Mouse (Mus musculus): ENCODE data around the gene Cpsf4. TPM values are rescaled to one million over a fixed set of nuclear protein-coding genes. Genes with fewer than 3 reads are reported as not detected.

Cpsf4 gene
- polyA plus RNA-seq, 1 experiment from 2014 or later = 35.9 TPM

GRCm38 (mm10) chr5:145211340-145211739 lies 44.3 kb downstream of the Cpsf4 start:
- no peaks in the 10 kb centered on the region for H3K9me3 ChIP-seq (ENCODE audit: control insufficient read depth, low read length)
- no peaks in the 10 kb centered on the region for H3K4me1 ChIP-seq (ENCODE audit: control insufficient read depth, insufficient read depth, low read length)
- no peak overlapping the region for H3K4me3 ChIP-seq (ENCODE audit: low read depth, low read length)
- no peaks in the 10 kb centered on the region for H3K27me3 ChIP-seq (ENCODE audit: control insufficient read depth, insufficient read depth, low read length)
- H3K36me3 ChIP-seq (ENCODE audit: control insufficient read depth, insufficient read depth, low read length) = peaks cover 8% of the 10 kb centered on the region; the same call in 1 of the 2 replicates
- no peak overlapping the region for H3K27ac ChIP-seq (ENCODE audit: low read depth, low read length)
- DNase-seq (ENCODE audit: low spot score, missing footprints) = no peak
- H3K4me2 ChIP-seq = no peak overlapping the region
- WGBS = 95% methylated on average over 4 of the region's 4 CpGs
- no peak overlapping the region for H3K9ac ChIP-seq (ENCODE audit: low read length)
- ATAC-seq (ENCODE audit: low FRiP score) = no peak

- Histone ChIP-seq H3K9ac (ENCODE audit: low read length) (no peak overlapping the region), H3K4me1 (ENCODE audit: control insufficient read depth, insufficient read depth, low read length) (no peaks in the 10 kb centered on the region), H3K27ac (ENCODE audit: low read depth, low read length) (no peak overlapping the region), H3K27me3 (ENCODE audit: control insufficient read depth, insufficient read depth, low read length) (no peaks in the 10 kb centered on the region), H3K36me3 (ENCODE audit: control insufficient read depth, insufficient read depth, low read length) (peaks cover 8% of the 10 kb centered on the region; the same call in 1 of the 2 replicates), H3K4me2 (no peak overlapping the region), H3K4me3 (ENCODE audit: low read depth, low read length) (no peak overlapping the region), H3K9me3 (ENCODE audit: control insufficient read depth, low read length) (no peaks in the 10 kb centered on the region)
- DNase-seq (ENCODE audit: low spot score, missing footprints) (no peak), ATAC-seq (ENCODE audit: low FRiP score) (no peak)
- WGBS = 92% methylated on average over 4 of the region's 4 CpGs
These were observed 45.2 kb downstream of the Cpsf4 start for GRCm38 (mm10) chr5:145212216-145212615.

GRCm38 (mm10) chr5:145213505-145213904 lies 46.5 kb downstream of the Cpsf4 start:
- H3K27ac ChIP-seq (ENCODE audit: low read depth, low read length) = no peak overlapping the region
- H3K36me3 ChIP-seq (ENCODE audit: control insufficient read depth, insufficient read depth, low read length) = peaks cover 10% of the 10 kb centered on the region
- no peak overlapping the region for H3K4me2 ChIP-seq
- H3K9me3 ChIP-seq (ENCODE audit: control insufficient read depth, low read length) = no peaks in the 10 kb centered on the region
- no peak overlapping the region for H3K9ac ChIP-seq (ENCODE audit: low read length)
- no peaks in the 10 kb centered on the region for H3K27me3 ChIP-seq (ENCODE audit: control insufficient read depth, insufficient read depth, low read length)
- ATAC-seq (ENCODE audit: low FRiP score) (no peak), DNase-seq (ENCODE audit: low spot score, missing footprints) (no peak)
- 92% methylated on average over 3 of the region's 3 CpGs for WGBS
- H3K4me1 ChIP-seq (ENCODE audit: control insufficient read depth, insufficient read depth, low read length) = no peaks in the 10 kb centered on the region
- H3K4me3 ChIP-seq (ENCODE audit: low read depth, low read length) = no peak overlapping the region

- 66% methylated on average over 4 of the region's 4 CpGs for WGBS
- peaks cover 13% of the 10 kb centered on the region for H3K36me3 ChIP-seq (ENCODE audit: control insufficient read depth, insufficient read depth, low read length)
These were observed 47.7 kb downstream of the Cpsf4 start for GRCm38 (mm10) chr5:145214679-145215078.

GRCm38 (mm10) chr5:145217746-145218145 lies 50.7 kb downstream of the Cpsf4 start:
- H3K4me1 ChIP-seq (ENCODE audit: control insufficient read depth, insufficient read depth, low read length) = no peaks in the 10 kb centered on the region
- peaks cover 16% of the 10 kb centered on the region for H3K36me3 ChIP-seq (ENCODE audit: control insufficient read depth, insufficient read depth, low read length)
- H3K4me2 ChIP-seq = no peak overlapping the region
- 90% methylated on average over 6 of the region's 6 CpGs for WGBS
- DNase-seq (ENCODE audit: low spot score, missing footprints) (no peak), ATAC-seq (ENCODE audit: low FRiP score) (no peak)
- no peaks in the 10 kb centered on the region for H3K9me3 ChIP-seq (ENCODE audit: control insufficient read depth, low read length)
- H3K9ac ChIP-seq (ENCODE audit: low read length) = no peak overlapping the region
- H3K27me3 ChIP-seq (ENCODE audit: control insufficient read depth, insufficient read depth, low read length) = no peaks in the 10 kb centered on the region
- no peak overlapping the region for H3K27ac ChIP-seq (ENCODE audit: low read depth, low read length)
- no peak overlapping the region for H3K4me3 ChIP-seq (ENCODE audit: low read depth, low read length)

More at GRCm38 (mm10) chr5:145214679-145215078, 47.7 kb downstream of the Cpsf4 start:
- Histone ChIP-seq H3K9me3 (ENCODE audit: control insufficient read depth, low read length) (no peaks in the 10 kb centered on the region), H3K4me2 (no peak overlapping the region), H3K27me3 (ENCODE audit: control insufficient read depth, insufficient read depth, low read length) (no peaks in the 10 kb centered on the region), H3K27ac (ENCODE audit: low read depth, low read length) (no peak overlapping the region), H3K9ac (ENCODE audit: low read length) (no peak overlapping the region), H3K4me3 (ENCODE audit: low read depth, low read length) (no peak overlapping the region), H3K4me1 (ENCODE audit: control insufficient read depth, insufficient read depth, low read length) (no peaks in the 10 kb centered on the region)
- ATAC-seq (ENCODE audit: low FRiP score) = no peak
- no peak for DNase-seq (ENCODE audit: low spot score, missing footprints)

- H3K36me3 ChIP-seq (ENCODE audit: control insufficient read depth, insufficient read depth, low read length) = peaks cover 16% of the 10 kb centered on the region
- no peaks in the 10 kb centered on the region for H3K4me1 ChIP-seq (ENCODE audit: control insufficient read depth, insufficient read depth, low read length)
These were observed 51.2 kb downstream of the Cpsf4 start for GRCm38 (mm10) chr5:145218206-145218605.

GRCm38 (mm10) chr5:145218671-145219070 lies 51.7 kb downstream of the Cpsf4 start:
- Histone ChIP-seq H3K36me3 (ENCODE audit: control insufficient read depth, insufficient read depth, low read length) (peaks cover 16% of the 10 kb centered on the region), H3K4me1 (ENCODE audit: control insufficient read depth, insufficient read depth, low read length) (no peaks in the 10 kb centered on the region), H3K4me3 (ENCODE audit: low read depth, low read length) (no peak overlapping the region), H3K27ac (ENCODE audit: low read depth, low read length) (no peak overlapping the region), H3K9ac (ENCODE audit: low read length) (no peak overlapping the region), H3K9me3 (ENCODE audit: control insufficient read depth, low read length) (no peaks in the 10 kb centered on the region), H3K4me2 (no peak overlapping the region), H3K27me3 (ENCODE audit: control insufficient read depth, insufficient read depth, low read length) (no peaks in the 10 kb centered on the region)
- DNase-seq (ENCODE audit: low spot score, missing footprints) (no peak), ATAC-seq (ENCODE audit: low FRiP score) (no peak)
- 96% methylated on average over 20 of the region's 20 CpGs for WGBS

More at GRCm38 (mm10) chr5:145218206-145218605, 51.2 kb downstream of the Cpsf4 start:
- ATAC-seq (ENCODE audit: low FRiP score) (no peak), DNase-seq (ENCODE audit: low spot score, missing footprints) (no peak)
- Histone ChIP-seq H3K27me3 (ENCODE audit: control insufficient read depth, insufficient read depth, low read length) (no peaks in the 10 kb centered on the region), H3K27ac (ENCODE audit: low read depth, low read length) (no peak overlapping the region), H3K4me2 (no peak overlapping the region), H3K4me3 (ENCODE audit: low read depth, low read length) (no peak overlapping the region), H3K9ac (ENCODE audit: low read length) (no peak overlapping the region), H3K9me3 (ENCODE audit: control insufficient read depth, low read length) (no peaks in the 10 kb centered on the region)
- 95% methylated on average over 21 of the region's 21 CpGs for WGBS

- no peak overlapping the region for H3K4me3 ChIP-seq (ENCODE audit: low read depth, low read length)
- H3K4me2 ChIP-seq = no peak overlapping the region
- no peak overlapping the region for H3K9ac ChIP-seq (ENCODE audit: low read length)
- no peaks in the 10 kb centered on the region for H3K27me3 ChIP-seq (ENCODE audit: control insufficient read depth, insufficient read depth, low read length)
- WGBS = 93% methylated on average over 8 of the region's 8 CpGs
- H3K4me1 ChIP-seq (ENCODE audit: control insufficient read depth, insufficient read depth, low read length) = no peaks in the 10 kb centered on the region
- H3K9me3 ChIP-seq (ENCODE audit: control insufficient read depth, low read length) = no peaks in the 10 kb centered on the region
- ATAC-seq (ENCODE audit: low FRiP score) = no peak
- peaks cover 14% of the 10 kb centered on the region for H3K36me3 ChIP-seq (ENCODE audit: control insufficient read depth, insufficient read depth, low read length)
- no peak for DNase-seq (ENCODE audit: low spot score, missing footprints)
- no peak overlapping the region for H3K27ac ChIP-seq (ENCODE audit: low read depth, low read length)
These were observed 53.0 kb downstream of the Cpsf4 start for GRCm38 (mm10) chr5:145219981-145220380.

- no peak for ATAC-seq (ENCODE audit: low FRiP score)
- no peak for DNase-seq (ENCODE audit: low spot score, missing footprints)
- no peaks in the 10 kb centered on the region for H3K4me1 ChIP-seq (ENCODE audit: control insufficient read depth, insufficient read depth, low read length)
- WGBS = 85% methylated on average over 5 of the region's 5 CpGs
- no peaks in the 10 kb centered on the region for H3K9me3 ChIP-seq (ENCODE audit: control insufficient read depth, low read length)
- H3K27ac ChIP-seq (ENCODE audit: low read depth, low read length) = no peak overlapping the region
- H3K4me2 ChIP-seq = no peak overlapping the region
- peaks cover 14% of the 10 kb centered on the region for H3K36me3 ChIP-seq (ENCODE audit: control insufficient read depth, insufficient read depth, low read length)
- no peak overlapping the region for H3K4me3 ChIP-seq (ENCODE audit: low read depth, low read length)
- H3K9ac ChIP-seq (ENCODE audit: low read length) = no peak overlapping the region
- H3K27me3 ChIP-seq (ENCODE audit: control insufficient read depth, insufficient read depth, low read length) = no peaks in the 10 kb centered on the region
These were observed 55.8 kb downstream of the Cpsf4 start for GRCm38 (mm10) chr5:145222840-145223239.
